Mouse (Mus musculus): ENCODE measurements around the gene Arhgap45.
"Not testable (repeated sequence)": the region's sequence is repeated elsewhere in the genome, so short reads cannot be mapped to it uniquely, and the experiment has no call there.

Gene Arhgap45

DNA sequence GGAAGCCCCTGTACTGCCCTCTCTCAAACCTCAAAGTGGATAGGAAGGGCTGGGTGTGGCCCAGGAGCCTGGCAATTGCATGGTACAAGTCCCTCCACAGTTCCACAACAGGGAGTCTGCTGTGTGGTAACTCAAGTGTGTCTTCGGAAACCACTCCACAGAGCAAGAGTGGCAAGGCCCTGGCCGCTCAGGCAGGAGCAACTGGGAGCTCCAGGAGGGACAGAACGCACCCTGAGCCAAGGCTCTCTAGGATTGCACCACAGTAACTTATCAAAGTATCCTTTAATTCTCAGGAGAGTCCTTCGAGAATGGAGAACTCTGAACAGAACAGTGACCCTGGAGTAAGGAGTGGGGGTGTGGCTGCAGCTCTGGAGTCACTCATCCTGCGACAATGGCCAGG lies 19.2 kb downstream of the Arhgap45 start:
- DNase-seq: no peak

DNA sequence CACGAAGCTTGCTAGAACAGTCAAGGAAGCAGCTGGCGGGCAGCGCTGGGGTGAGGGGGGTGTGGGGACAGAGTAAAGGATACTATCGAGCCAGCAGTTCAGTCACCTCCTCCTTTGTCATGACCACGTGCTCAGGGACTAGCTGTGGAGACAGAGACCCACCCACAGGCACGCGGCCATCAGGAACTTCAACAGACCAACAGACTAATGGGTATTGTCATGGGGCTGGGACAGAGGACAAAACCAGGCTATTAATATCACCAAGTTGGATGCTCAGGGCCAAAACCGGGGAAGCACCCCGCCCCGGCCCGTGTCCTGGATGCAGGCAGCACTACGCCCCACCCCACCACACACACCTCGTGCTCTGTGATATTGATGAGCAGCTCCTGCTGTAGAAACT lies 20.4 kb downstream of the Arhgap45 start:
- no peak for DNase-seq

DNA sequence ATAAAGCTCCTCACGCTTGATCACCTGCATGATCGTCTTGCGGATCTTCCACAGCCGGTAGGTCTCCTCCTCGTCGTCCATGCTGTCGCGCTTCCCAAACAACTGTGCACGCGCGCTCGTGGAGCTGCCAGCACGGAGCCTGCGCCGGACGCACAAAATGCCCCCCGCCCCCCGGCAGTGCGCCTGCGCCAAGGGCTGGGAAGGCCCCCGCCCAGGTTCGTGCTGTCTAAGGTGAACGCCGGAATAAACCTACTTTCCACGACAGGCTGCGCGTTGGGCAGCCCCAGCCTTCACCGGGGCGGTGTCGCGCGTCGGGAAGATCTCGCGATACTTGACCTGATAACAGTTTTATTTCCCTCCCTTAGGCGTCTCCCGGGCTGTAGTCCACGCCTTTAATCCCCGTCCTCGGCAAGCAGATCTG lies 23.1 kb downstream of the Arhgap45 start, which contains the start of gene Polr2e:
TSS of gene Polr2e (minus strand) at position 237 of the 421 bp plus-strand sequence.
- peak; percentile 96 to 97 for DNase-seq

DNA sequence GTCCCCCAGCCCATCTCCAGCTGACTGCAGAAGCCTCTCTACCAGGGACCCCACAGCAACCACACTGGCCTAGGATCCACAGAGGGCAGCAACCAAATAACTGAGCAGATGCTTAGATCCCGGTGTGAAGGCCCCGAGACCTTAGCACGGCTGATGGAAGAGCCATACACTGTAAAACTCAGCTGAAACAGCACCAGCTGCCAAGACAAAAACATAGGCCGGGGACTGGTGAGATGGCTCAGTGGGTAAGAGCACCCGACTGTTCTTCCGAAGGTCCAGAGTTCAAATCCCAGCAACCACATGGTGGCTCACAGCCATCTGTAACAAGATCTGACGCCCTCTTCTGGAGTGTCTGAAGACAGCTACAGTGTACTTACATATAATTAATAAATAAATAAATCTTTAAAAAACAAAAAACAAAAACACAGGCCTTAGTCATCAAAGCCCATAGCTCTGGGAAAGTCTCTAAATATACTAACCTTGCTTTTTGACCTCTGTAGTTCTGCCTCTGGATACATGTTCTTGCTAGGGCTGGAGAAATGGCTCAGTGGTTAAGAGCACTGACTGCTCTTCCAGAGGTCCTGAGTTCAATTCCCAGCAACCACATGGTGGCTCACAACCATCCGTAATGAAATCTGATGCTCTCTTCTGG lies 25.1 kb downstream of the Arhgap45 start:
- not testable (repeated sequence) for DNase-seq

DNA sequence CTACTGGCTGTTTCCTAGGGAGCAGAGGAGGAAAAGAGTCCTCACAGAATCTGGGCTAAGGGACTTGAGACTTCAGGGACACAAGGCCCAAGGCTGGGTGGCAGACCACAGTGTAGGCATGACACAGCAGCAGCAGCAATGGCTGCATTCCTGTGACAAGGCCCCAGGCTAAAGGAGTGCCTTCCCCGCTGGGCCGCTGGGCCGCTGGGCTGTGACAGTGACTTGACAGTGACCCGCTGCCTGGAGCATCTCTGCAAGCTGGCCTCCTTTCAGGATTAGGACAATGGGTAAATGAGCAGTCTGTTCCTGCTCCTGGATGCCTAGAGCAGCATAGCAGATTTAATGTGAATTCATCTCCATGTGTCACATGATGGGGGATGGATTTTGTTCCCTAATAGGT lies 27.6 kb downstream of the Arhgap45 start:
- DNase-seq: no peak

DNA sequence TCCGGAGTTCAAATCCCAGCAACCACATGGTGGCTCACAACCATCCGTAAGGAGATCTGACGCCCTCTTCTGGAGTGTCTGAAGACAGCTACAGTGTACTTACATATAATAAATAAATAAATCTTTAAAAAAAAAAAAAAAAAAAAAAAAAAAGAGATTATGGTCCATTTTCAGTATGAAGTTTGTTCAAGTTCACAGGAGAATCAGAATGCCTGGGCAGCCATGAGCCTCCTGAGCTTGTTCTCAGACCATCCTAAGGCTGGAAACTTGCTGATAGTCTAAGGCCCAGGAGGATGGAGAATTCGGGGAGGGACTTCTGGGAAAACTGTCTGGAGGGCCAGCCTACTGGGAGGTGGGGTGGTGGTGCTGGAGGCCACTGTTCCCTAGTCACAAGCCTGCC lies 28.9 kb downstream of the Arhgap45 start:
- DNase-seq: not testable (repeated sequence)

DNA sequence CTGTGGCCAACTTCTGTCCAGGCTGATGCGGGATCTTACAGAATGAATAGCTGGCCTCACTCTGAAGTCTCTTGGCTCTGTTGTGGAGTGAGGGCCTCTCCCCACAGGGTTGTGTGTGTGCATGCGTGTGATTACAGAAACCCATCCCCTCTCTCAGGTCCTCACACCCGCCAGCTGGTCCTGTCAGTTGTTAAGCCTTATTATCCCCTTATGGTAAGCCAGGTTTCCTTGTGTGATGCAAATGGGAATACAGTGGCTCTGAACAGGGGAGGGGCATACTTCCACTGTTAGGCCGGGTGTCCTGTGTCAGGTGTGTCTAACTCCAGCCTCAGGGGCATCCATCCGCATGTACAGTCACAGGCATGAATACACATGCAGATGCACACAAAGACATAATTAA lies 29.3 kb downstream of the Arhgap45 start:
- no peak for DNase-seq

DNA sequence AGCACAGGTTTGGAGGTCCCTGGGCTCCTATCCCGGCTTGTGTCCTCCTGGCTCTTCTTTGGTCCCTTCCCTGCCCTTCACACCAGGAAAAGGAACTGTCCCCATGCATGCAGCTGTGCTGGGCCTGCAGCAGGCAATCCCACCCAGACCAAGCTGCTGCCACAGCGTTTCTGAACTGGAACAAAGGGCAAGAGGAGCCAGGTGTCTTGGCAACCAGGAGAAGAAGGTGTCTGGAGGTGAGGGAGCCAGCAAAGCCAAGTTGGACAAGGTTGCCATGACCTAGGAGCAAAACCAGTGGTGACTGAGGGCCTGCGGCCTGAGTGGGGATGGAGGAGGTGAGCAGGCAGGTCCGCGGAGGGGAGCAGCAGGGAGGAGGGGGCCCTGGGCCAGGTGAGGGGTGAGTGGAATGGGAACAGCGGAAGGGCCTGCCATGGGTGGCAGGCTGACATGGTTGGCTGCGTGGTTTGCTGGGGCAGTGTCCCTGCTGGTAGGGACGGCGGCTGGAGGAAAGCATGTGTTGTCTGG lies 30.6 kb downstream of the Arhgap45 start, which contains the start of gene Gpx4:
TSS of gene Gpx4 (plus strand) at position 126 of the 525 bp plus-strand sequence.
- no peak for DNase-seq

DNA sequence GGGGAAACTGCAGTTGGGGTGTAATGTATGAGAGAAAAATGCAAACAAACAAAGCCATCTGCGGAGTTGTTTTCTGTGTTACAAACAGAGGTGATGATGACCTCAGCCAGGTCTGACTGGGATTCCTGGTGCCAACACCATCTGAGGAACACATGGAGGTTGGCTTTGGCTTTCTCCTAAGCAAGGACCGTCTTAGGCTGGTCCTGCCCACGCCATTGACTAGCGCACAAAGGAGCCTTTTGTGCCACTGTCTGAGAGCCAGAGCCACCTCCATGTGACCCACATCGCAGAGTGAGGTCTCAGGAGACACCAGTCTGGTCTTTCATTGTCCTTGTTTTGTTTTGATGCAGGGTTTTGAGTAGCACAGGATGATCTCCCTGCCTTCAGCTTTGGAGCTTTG lies 31.9 kb downstream of the Arhgap45 start:
- DNase-seq: no peak

DNA sequence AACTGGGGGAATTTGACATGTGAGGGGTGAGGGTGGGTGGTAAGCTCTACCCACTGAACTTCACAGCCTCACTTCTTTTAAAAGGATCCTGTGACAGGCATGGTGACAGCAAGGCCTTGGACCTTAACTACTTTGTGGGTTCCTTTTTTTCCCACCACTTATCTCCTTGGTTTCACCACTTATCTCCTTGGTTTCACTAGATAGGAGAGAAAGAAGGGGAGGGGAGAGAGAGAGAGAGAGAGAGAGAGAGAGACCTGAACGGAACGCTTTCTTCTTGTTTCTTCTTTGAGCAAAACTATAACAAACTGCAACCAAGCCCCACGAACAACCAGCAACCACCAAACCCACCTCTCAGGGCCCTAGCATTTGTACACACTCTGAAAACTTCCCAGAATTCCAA lies 32.4 kb downstream of the Arhgap45 start:
- DNase-seq: no peak

DNA sequence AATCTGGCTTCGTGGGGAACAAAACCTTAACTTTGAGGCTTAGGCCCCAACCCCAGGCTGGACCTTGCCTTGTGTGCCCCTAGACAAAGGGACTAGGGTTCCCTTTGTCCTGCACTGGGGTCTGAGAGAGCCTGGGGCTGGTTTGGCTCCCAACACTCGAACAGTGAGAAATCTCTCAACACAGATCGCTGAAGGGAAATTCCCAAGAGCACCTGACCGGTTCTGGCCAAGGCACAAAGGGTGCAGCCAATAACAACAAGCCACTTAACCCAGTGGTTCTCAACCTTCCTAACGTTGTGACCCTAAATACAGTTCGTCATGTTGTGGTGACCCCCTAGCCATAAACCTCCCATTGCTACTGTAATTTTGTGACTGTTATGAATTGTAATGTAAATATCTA lies 33.8 kb downstream of the Arhgap45 start:
- no peak for DNase-seq

DNA sequence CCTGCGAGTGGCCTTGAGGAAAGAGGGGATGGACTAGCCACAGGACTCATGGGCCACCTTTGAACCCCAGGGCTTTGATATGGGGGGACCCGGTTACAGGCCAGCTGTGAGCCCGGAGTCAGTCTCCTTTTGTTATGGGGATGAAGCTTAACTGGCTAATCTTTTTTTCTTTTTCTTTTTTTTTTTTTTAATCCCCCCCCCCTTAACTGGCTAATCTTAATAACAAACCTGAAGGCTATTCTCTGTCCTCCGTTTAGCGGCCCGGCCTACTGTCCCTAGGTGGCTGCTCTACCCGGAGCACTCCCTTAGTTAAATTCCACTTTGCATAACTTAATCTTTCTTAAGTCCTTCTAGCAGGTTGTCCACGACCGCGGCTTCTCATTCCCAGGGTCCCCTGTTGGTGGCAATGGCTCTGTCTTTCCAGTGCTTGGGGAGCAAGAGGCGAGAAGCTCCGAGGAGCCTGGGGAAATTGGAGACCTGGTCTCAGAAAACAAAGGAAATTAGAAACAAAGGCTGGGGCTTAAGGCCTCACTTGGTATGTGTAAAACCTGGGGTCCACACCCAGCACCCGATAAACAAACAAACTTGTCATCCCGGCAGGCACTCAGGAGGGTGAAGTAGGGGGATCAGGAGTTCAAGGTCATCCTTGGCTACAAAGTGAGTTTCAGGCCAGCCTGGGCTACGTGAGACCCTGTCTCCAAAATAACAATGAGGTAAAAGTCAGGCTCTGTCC lies 34.6 kb downstream of the Arhgap45 start:
- no peak for DNase-seq

DNA sequence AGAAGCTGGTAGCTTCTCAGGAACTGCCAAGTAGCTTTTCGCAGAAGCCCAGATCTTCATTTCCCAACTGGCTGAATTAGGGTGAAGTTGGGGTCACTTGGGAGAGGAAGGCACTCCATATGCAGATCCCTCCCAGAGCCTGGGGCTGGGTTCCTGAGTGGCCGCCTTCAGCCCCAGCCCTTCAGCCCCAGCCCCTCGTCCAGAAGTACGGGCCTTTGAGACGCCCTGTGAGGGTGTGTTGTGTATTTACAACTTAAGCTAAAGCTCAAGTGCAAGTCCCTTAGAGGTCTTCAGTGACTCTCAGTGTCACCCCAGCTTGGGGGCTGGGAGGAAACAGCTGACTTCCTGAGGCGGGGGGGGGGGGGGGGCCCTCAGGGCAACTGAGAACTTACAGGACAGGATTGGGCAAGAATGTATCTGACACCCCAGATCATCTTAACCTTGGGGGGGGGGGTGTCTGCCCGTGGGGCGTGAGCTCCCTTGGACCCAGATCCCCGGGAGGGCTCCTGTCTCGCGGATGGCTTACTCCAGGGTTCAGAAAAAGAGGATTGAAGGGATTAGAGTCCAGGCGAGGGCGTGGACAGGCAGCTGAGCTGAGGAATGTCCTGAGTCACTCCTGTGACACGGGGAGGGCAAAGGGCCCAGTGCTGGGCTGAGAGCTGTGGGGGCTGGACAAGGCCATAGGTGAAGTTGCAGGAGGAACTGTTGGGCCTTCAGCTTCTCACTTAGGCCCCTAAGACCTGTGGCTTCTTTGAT lies 35.3 kb downstream of the Arhgap45 start:
- DNase-seq: no peak

DNA sequence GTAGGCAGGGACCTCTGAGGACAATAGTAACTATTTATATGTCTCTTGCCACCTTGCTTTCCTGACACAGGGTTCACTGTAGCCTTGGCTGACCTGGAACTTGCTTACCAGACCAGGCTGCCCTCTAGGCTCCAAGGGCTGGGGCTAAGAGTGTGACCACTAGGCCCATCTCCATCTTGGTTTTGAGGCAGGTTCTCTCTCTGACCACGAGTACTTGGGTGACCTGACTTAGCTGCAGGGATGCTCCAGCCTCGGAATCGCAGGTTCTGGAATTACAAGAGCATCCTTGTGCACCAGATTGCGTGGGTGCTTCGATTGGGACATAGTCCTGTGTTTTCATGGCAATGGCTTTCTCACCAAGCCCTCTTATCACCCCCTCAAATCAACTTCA lies 35.9 kb downstream of the Arhgap45 start:
- DNase-seq: no peak

DNA sequence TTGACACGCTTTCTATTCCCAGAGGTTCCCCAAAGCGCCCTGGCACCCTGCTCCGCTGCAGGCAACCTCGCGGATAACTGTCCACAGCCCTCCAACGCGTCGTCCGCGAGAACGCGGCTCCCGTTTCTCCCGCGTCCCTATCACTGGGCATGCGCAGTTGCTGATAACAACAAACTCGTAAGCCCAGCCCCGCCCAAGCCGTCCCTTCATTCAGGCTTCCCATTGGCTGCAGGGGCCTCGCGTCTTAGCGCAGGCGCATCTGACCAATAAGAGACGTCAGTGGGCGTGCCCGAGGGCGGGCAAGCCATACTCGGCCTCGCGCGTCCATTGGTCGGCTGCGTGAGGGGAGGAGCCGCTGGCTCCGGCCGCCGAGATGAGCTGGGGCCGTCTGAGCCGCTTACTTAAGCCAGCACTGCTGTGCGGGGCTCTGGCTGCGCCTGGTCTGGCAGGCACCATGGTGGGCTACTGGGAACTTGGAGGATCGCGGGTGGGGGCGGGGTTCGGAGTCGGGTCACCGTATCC lies 36.9 kb downstream of the Arhgap45 start:
- peak; percentile 99 to 100 for DNase-seq

DNA sequence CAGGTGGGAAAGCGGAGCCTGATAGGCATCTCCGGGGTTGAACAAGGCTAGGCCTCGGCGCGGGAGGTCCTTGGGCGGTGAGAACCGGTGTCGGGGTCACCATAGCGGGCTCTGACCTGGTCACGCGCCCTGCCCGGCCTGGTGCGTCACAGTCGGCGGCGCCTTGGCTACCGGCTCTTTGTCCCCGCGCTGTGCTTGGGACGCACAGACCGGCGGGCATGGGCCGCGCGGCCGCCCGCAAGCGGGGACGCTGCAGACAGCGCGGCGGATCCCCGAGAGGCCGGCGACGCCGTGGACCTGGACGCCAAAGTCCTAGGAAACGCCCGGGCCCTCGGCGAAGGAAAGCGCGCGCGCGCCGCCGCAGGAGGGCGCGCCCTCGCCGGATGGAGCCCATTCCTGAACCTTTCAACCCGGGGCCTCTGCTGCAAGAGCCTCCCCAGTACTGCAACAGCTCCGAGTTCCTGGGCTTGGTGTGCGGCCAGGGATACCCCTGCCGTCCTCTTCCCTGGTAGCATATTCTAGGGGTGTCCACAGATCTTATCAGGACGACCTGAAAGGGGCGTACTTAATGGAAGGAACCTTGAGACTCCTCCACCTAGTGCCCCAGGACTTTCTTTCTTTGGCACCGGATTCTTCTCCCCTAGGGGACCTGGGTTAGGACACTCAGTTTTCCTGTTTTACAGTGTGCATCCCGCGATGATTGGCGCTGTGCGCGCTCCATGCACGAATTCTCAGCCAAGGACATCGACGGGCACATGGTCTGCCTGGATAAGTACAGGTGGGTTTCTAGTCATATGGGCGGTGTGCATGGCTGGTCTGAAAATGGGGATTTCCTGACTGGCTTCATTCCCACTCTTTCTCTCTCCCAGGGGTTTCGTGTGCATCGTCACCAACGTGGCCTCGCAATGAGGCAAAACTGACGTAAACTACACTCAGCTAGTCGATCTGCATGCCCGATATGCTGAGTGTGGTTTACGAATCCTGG lies 37.7 kb downstream of the Arhgap45 start:
- DNase-seq: peak; percentile 55 to 72

DNA sequence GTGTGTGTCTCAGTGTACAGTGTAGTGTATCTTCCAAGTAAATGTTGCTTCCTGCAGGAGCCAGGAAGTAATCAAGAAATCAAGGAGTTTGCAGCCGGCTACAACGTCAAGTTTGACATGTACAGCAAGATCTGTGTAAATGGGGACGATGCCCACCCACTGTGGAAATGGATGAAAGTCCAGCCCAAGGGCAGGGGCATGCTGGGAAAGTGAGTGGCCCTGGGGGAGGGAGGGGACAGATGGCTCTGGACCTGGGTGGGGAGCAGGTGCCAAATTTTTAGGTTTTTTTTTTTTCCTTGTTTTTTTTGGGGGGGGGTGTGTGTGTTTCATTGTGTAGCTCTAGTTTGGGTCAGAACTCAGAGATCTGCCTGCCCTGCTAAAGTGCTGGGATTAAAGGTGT lies 38.5 kb downstream of the Arhgap45 start:
- DNase-seq: peak in 1 of 2 experiments; percentile 50

DNA sequence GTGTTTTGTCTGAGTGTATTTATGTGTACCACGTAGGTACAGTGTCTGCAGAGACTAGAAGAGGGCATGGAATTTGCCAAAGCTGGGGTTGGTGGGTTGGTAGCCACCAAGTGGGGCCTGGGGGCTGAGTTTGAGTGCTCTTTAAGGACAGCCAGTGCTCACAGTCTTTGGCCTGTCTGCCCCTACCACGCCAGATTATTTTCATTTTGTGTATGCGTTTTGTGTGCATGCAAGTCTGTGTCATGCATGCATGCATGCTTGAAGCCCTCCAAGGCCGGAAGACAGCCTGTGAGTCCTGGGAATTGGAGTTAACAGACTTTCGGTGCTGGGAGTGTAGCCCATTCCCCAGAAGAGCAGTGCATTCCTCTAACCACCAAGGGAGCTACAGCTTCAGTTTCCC lies 38.9 kb downstream of the Arhgap45 start:
- no peak for DNase-seq

DNA sequence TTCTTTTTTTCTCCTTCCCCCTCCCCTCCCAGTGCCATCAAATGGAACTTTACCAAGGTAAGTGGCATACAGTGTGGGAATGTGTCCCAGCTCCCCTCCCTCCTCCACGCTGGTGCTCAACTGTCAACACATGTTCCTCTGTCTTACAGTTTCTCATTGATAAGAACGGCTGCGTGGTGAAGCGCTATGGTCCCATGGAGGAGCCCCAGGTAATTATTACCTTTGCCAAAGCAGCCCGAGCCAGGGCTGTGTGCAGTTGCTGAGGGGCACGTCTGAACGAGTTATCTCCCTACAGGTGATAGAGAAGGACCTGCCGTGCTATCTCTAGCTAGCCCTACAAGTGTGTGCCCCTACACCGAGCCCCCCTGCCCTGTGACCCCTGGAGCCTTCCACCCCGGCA lies 39.4 kb downstream of the Arhgap45 start:
- no peak for DNase-seq

DNA sequence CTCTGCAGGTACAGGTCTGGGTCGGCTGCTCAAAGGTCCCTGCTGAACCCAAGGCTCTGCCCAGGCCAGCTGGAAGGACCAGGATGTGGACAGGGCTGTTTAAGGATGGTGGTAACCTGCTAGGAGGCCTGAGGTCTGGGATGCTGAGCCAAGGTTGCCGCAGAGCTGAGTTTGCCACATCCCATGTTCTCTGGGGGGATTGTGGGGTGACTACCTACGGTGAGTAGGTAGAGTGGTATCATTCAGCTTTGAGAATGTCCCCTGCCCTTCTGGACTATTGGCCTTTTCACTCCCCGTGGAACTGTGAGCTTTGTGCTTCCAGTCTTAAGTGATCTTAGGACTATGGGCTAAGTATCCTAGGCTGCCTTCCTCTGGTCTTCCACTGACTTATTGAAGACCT lies 40.1 kb downstream of the Arhgap45 start:
- no peak for DNase-seq

DNA sequence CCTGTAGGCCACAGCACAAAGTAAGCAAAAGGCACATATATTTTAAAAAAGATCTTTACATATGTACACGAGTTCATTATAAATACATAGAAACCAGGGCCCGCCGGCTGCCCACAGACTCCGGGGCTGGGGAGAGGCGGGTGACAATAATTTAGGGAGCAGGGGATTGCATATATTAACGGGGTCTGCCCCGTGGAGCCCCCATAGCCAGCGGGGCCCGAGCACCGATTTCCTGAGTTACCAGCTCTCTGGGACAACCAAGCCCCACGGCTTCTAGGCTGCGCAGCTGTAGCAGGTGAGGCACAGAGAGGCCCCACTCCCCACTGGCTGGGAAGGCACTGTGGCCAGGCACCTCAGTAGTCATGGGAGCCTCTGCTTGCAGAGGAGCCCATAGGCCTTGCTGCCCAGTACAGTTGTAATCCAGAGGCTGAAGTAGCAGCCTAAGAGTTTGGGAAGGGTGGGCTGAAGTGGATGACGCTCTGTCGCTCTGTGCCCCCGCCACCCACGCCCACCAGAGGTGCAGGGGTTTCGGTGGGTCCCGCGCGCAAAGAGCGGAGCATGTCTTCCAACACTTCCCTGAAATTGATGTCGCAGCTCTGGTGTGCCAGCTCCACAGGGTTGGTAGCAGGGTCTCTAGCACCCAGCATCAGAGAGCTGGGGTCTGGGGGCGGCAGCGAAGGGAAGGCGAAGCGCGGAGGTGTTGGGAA lies 40.7 kb downstream of the Arhgap45 start:
- DNase-seq: no peak
